Mouse (Mus musculus) spleen, postnatal 10 days (tissue): ENCODE measurements around the gene Olfr1444.

Experiments used
- DNase-seq, 2 experiments: peaks; one replicate each; pipeline ENCODE4 v3.0.0; 2021 to 2022; ENCODE audit warnings: low spot score in 2 of 2

Gene Olfr1444

DNA sequence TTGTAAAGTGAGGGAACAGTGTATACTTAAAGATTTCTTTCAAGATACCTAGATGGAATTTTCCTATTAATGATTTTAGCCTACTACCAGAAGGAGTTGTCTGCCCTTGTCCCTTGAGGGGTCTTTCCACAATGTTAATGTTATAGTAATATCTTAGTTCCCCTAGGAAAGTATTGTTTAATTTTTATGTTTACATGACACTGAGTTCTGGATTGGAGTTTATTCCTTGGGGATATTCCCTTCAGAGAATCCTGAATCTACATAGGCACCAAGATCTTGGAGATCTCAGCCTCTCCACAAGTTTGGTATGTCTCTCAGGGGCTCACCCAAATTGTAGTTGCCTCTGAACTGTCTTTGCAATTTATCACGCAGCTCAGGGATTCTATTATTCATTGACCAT, at the start of gene Olfr1444:
Gene Olfr1444, plus strand, starts transcription at position 301 of the 400 bp plus-strand sequence.
- DNase-seq: no peak

DNA sequence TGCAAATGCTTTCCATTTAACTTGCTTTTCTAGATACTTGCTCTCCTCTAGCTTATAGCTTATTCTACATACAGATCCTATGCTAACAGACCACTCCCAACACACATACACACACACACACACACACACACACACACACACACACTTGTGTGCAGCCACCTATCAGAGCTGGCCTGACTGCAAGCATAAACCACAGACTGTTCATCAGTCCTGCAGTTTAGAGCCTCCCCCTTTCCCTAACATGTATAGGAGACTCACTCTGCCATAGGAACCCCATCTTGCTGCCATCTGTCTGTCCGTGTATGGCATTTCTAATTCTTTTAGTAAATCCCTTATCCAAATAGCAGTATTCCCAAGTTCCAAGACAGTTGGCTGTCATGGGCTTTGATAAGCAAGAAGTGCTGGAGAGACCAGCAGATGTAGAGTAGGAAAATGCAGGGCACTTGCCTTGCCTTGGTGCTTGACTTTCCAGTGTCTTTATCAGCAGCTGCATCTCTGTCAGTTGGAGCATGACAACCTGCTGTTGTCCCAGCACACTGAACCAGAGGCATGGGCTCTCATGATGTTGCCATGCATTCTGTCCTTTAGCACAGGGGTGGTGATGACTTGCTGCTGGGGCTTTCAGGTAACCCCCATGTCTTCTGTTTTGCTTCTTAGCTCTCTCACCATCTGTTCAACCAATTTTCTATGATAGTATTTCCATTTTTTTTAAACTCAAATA, 44.3 kb upstream of the Olfr1444 start:
- no peak for DNase-seq

DNA sequence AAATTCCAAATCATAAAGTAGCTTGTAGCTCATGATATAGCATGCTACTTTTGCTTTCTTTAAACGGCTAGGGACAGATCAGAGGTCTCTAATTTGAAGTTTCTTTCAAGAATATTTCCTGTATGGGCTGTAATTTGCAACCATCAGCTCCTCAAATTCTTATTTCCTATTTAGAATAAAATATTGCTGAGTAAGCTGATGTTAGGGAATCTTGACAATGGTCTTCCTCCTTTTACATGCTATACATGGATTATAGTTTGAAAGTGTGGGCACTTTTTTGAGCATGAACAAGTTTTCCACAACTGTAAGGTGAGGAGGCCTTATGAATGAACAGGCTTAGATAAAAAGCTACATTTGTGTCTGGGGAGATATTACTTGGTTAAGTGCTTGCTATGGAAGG, 43.2 kb upstream of the Olfr1444 start:
- DNase-seq: no peak

DNA sequence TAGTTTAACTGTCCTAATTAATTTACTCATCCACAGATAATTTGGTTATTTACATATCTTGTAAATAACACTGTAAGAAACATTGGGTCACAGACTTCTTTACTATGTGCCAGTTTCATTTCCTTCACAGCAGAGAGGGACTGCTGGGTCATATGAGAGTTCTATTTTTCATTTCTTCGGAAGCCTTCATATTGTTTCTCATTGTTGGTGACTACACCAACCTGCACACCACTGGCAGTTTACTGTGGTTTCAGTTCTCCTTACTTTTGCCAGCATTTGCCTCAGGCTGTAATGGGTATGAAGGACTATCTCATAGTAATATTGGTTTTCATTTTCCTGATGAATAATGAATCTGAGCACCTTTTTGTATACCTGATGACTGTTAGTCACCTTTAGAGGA, 38.6 kb upstream of the Olfr1444 start:
- no peak for DNase-seq

DNA sequence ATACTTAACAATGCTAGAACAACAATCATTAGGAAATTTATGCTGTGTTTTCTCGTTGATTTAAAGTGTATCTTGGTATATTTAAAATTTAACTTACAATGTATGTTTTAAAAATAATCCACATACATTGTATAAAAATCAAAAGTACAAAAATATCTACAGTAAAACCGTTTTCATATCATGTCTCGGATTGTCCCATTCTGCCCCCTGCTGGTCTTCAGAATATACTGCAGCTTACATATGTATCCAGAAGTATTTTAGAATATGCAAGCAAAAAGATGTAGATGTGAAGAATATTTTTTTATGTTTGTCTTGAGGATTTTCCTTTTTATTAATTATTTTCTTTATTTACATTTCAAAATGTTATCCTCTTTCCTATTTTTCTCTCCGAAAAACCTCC, 36.7 kb upstream of the Olfr1444 start:
- peak in 1 of 2 experiments; percentile 59 for DNase-seq

DNA sequence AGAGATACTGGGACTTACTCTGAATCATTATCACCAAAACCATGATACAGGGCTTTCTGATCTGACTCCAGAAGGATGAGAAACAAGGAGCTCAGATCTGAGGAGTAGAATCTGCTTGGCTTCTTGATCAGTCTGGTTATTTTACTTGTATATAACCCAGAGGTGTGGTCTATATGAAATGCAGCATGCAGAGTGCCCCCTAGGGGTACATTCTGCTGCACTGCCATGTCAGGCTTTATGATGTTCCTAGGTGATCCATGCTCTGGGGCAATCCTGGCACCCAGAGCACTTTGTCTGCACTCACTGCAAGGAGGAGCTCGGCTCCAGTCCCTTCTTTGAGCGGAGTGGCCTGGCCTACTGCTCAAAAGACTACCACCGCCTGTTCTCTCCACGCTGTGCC, 32.5 kb upstream of the Olfr1444 start:
- DNase-seq: peak in 1 of 2 experiments; percentile 26

DNA sequence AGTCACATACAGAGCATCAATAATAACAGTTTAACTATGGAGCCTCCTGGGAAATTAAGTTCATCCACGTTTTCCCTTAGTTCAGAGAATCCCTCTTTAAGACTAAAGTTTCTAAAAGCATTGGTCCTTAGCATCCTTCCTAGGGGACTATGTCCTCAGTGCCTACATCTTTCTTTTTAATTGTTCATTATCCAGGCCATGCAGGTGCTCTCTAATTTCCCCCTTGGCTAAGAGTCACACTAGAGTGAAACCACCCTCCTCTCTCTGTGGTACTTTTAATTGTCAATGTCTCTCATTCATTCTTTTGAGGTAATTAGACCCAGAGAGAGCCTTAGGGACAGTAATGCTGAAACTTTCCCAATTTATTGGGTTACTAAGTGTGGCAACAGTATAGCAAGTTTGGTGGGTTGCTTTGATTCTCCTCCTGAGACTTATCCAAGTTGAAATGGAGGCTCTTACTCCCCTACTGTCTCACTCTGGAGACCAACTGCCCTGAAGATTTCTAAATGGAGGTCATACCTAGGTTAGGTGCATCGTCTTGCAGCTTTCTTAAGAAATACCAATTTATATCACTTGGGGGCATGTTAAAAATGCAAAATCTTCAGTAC, 26.2 kb upstream of the Olfr1444 start:
- no peak for DNase-seq

DNA sequence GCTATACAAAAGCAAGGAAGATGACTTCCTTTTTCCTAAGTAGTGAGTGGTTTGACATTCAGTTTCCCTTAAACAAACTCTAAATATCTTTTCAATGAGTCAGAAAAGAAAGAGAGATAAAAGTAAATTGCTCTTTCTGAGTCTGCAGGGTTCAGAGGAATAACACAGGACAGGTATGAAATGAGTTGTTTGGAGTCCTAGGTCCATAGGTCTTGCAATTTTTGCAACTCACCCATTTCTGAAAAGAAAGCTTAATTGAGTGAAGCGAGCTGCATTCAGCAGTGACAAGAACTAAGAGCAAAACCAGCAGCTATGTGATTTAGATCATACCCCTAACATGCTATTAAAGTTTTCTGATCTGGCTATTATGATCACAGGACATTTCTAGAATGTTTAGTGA, 25.5 kb upstream of the Olfr1444 start:
- DNase-seq: no peak

DNA sequence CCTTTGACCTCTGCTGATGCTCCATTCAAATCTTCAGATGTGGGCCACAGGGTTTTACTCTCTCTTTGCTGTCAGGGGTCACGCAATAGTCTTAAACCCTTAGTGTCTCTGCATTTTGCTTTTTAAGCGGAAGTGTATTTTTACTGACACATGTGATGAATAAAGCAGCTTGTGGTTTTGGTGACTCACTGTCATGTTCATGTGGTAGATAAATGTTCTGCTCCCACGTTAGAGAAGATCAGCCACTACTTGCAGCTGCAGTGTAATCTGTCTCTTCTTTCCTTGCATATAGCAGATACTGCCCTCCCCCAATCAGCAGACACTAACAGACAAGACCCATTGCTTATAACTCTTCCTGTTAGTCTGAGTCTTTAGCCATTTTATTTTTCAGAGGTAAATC, 23.5 kb upstream of the Olfr1444 start:
- no peak for DNase-seq

DNA sequence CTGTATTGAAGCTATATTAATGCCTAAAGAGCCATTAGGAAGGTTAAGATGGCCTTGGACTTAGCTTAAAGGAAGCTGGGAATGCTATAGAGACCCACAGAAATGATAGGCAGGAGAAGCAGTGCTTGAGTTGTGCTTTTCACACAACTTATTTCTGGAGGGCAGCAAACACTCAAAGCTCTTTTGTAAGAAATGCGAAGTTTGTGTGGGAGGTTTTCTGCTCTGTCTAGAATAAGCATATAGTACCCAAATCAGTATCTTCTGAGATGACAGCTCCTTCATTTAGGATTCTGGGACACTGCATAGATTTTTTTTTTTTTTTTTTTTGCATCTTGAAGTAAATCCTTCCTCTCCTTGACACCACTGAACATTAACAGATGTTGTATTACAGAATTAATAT, 18.6 kb upstream of the Olfr1444 start:
- DNase-seq: no peak

DNA sequence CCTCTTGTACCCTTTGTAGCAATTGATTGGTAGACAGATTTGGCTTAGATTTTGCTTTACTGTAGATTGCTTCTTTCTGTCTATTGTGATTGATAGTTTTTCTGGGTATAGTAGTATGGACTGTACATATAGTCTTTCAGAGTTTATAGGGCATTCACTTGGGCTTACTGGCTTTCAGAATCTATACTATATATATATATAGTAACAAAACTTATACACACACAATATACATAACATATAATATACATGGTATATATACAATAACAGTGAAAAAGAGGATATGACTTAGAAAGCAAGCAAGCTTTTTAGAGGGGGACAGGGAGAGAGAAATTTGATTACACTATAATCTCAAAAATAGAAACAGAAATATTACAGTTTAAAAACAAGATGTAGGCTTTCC, 10.7 kb upstream of the Olfr1444 start, which contains the start of gene Gm5244:
Gene Gm5244, plus strand, starts transcription at position 301 of the 400 bp plus-strand sequence.
- DNase-seq: no peak

DNA sequence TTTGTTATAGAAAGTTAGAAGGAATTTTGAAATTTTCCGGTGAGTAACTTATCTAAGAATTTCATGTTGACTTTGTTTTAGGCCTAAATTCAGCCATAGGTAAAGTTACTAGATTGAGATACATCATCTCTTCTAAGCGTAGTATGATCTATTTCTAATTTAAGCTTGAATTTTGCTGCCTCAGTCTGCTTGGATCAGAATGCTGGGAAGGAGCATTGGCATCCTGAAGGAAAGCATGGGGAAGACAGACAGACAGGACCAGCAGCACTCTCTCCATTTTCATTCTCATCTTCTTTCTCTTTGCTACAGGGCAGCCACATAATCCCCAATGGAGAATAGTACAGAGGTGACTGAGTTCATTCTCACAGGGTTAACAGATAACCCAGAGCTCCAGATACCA, 26.5 kb downstream of the Olfr1444 start, which contains the start of gene Olfr1445:
Gene Olfr1445, plus strand, starts transcription at position 301 of the 400 bp plus-strand sequence.
- DNase-seq: no peak

DNA sequence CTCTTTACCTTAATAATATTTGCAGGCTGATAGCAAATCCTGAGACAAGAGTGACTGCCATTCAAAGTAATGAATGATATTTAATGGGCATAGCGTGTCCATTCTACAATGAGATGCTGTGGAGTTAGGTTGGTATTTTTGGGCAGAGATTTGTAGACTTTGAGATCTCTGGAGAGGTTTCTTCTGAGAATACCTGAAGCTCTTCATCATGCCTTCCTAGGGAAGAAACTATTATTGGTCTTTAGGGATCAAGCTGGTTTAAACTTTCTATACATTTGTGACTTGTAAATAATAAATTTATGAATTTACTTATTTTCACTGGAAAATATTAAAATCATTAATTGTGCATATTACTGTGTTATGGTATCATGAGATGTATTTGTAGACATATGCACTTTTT, 36.3 kb downstream of the Olfr1444 start, which contains the start of gene Olfr1446:
Gene Olfr1446, minus strand, starts transcription at position 101 of the 400 bp plus-strand sequence.
- no peak for DNase-seq

DNA sequence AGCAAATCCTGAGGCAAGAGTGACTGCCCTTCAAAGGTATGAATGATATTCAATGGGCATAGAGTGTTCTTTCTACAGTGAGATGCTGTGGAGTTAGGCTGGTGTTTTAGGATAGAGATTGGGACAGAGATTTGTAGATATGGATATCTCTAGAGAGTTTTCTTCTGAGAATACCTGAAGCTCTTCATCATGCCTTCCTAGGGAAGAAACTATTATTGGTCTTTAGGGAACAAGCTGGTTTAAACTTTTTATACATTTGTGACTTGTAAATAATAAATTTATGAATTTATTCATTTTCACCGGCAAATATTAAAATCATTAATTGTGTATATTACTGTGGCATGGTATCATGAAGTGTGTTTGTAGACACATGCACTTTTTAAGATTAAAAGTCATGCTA, 46.6 kb downstream of the Olfr1444 start, which contains the start of gene Olfr1447:
Gene Olfr1447, minus strand, starts transcription at position 101 of the 400 bp plus-strand sequence.
- no peak for DNase-seq
